Mouse (Mus musculus) lung, embryonic 15.5 days (tissue): ENCODE results near the gene Ormdl1. TPM values are rescaled to one million over a fixed set of nuclear protein-coding genes. Genes with fewer than 3 reads are reported as not detected.
"Not testable (repeated sequence)": the region's sequence is repeated elsewhere in the genome, so short reads cannot be mapped to it uniquely, and the experiment has no call there.

Experiments used
- ATAC-seq: fragments of 200-750 bp; cut with Nextera tagmentation; 2 replicates; pipeline ENCODE4 v1.8.0; 2017; ENCODE audit warnings: moderate number of reproducible peaks, borderline replicate concordance; ENCODE audit not compliant: low FRiP score, low TSS enrichment; ENCODE audit errors: extremely low read depth
- H3K27ac ChIP-seq: fragments of 300-500 bp; sonication (generic); 2 replicates; pipeline ENCODE4 v1.5.1; 2015; ENCODE audit warnings: moderate library complexity, mild to moderate bottlenecking, inconsistent platforms
- H3K27me3 ChIP-seq: fragments of 300-500 bp; sonication (generic); 2 replicates; pipeline ENCODE4 v1.6.1; 2015; ENCODE audit warnings: inconsistent platforms
- H3K36me3 ChIP-seq: fragments of 300-500 bp; sonication (generic); 2 replicates; pipeline ENCODE4 v1.6.1; 2015; ENCODE audit warnings: inconsistent platforms
- H3K4me1 ChIP-seq: fragments of 300-500 bp; sonication (generic); 2 replicates; pipeline ENCODE4 v1.6.1; 2015; ENCODE audit warnings: inconsistent platforms
- H3K4me2 ChIP-seq: fragments of 300-500 bp; sonication (generic); 2 replicates; pipeline ENCODE4 v1.6.1; 2015; ENCODE audit warnings: inconsistent platforms, mild to moderate bottlenecking, moderate library complexity
- H3K4me3 ChIP-seq: fragments of 300-500 bp; sonication (generic); 2 replicates; pipeline ENCODE4 v1.5.1; 2015; ENCODE audit warnings: mild to moderate bottlenecking, inconsistent platforms
- H3K9ac ChIP-seq: fragments of 300-500 bp; sonication (generic); 2 replicates; pipeline ENCODE4 v1.6.1; 2015; ENCODE audit warnings: inconsistent platforms
- H3K9me3 ChIP-seq: fragments of 300-500 bp; sonication (generic); 2 replicates; pipeline ENCODE4 v1.6.1; 2016; ENCODE audit warnings: inconsistent platforms
- WGBS: fragments of 180-500 bp; shearing (Covaris S2); methylation state at CpG from one replicate; pipeline ENCODE4 v1.1.7; 2015; 5-methylcytosine and 5-hydroxymethylcytosine counted together
- polyA plus RNA-seq: library from polyadenylated mRNA; unstranded; fragments of >200 nt; fragmentation: Nextera tagmentation; extraction: Ambion mirVana; gene quantifications from 2 replicates; pipeline ENCODE4 v1.2.1, GENCODE M21; 2015

The Ormdl1 gene
- polyA plus RNA-seq, 1 experiment from 2014 or later = 42.0 TPM

DNA sequence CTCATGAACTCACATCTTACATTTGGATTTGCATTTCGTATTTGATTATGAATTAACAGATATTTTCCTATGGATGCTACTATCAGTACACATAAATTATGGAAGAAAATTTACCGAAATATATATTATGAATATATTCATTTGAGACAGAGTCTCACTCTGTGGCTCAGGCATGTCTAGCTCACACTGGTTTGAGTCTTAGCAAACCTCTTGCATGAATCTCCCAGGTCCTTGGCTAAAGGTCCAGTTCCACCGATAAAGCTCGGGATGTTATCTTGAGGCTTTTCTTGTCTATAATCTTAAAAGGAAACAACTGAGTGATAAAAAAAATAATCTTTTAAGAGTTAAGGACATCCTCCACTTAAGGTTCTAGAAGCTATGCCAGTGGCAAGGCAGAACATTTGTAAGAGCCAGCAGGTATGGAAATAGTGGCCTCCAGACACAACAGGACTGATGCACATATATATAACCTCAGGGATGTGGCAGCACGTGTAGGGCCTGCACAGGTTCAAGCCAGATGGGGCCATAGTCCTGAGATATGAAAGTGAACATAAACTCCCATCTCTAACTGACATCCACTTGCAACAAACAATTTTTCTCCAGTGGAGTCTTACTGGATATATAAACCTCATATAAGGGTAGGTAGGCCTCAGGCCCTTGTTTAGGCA, 28.1 kb downstream of the Ormdl1 start:
- H3K4me2 ChIP-seq = no peak overlapping the region
- H3K36me3 ChIP-seq = no peaks in the 10 kb centered on the region
- no peaks in the 10 kb centered on the region for H3K4me1 ChIP-seq
- no peaks in the 10 kb centered on the region for H3K9me3 ChIP-seq
- WGBS = 89% methylated on average over 5 of the region's 5 CpGs
- no peak for ATAC-seq
- no peak overlapping the region for H3K4me3 ChIP-seq
- no peak overlapping the region for H3K27ac ChIP-seq
- H3K9ac ChIP-seq = no peak overlapping the region
- H3K27me3 ChIP-seq = no peaks in the 10 kb centered on the region

DNA sequence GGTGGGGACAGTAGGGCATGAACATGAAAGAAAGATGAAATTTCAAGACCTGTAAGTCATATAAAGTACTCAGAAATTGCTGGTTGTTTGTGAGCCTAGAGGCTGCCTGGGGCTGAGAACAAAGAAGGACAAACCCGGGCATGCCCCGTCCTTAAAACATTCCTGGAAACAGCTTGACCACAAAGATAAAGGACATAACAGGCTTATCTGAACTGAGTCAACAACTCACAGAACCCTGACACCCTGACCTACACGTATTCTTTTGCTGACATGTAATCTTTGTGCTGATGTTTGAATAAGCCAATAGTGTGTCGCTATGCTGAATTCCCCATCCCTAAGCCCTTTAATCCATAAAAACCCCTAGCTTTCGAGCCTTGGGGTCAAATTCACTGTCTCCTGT, 36.6 kb downstream of the Ormdl1 start:
- not testable (repeated sequence) for H3K4me3 ChIP-seq, ATAC-seq, H3K36me3 ChIP-seq, H3K4me1 ChIP-seq, H3K9me3 ChIP-seq, H3K9ac ChIP-seq, H3K4me2 ChIP-seq, H3K27me3 ChIP-seq, H3K27ac ChIP-seq
- WGBS = 57% methylated on average over 5 of the region's 5 CpGs

DNA sequence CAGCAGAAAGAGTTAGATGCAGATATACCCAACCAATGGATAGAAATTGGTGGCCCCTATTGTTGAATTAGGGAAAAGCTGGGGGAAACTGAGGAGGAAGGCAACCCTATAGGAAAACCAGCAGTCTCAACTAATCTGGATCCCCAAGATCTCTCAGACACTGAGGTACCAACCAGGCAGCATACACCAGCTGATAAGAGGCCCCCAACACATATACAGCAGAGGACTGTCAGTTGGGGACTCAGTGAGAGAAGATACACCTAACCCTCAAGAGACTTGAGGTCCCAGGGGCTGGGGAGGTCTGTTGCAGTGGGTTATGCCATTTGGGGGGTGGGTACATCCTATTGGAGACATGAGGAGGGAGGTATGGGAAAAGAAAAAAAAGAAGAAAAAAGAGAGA, 38.6 kb downstream of the Ormdl1 start:
- no peaks in the 10 kb centered on the region for H3K9me3 ChIP-seq
- no peaks in the 10 kb centered on the region for H3K27me3 ChIP-seq
- H3K36me3 ChIP-seq = no peaks in the 10 kb centered on the region
- no peak overlapping the region for H3K9ac ChIP-seq
- no peaks in the 10 kb centered on the region for H3K4me1 ChIP-seq
- no peak overlapping the region for H3K27ac ChIP-seq
- ATAC-seq = no peak
- H3K4me3 ChIP-seq = no peak overlapping the region
- H3K4me2 ChIP-seq = no peak overlapping the region

DNA sequence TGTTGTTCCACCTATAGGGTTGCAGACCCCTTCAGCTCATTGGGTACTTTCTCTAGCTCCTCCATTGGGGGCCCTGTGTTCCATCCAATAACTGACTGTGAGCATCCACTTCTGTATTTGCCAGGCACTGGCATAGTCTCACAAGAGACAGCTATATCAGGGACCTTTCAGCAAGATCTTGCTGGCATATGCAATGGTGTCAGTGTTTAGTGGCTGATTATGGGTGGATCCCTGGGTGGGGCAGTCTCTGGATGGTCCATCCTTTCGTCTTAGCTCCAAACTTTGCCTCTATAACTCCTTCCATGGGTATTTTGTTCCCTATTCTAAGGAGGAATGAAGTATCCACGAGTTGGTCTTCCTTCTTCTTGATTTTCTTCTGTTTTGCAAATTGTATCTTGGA, 40.5 kb downstream of the Ormdl1 start:
- not testable (repeated sequence) for ATAC-seq, H3K27me3 ChIP-seq, H3K4me2 ChIP-seq, H3K9me3 ChIP-seq, H3K4me3 ChIP-seq, H3K9ac ChIP-seq, H3K27ac ChIP-seq, H3K4me1 ChIP-seq
- H3K36me3 ChIP-seq = peaks cover 14% of the 10 kb centered on the region
- WGBS = 52% methylated on average over 2 of the region's 2 CpGs

DNA sequence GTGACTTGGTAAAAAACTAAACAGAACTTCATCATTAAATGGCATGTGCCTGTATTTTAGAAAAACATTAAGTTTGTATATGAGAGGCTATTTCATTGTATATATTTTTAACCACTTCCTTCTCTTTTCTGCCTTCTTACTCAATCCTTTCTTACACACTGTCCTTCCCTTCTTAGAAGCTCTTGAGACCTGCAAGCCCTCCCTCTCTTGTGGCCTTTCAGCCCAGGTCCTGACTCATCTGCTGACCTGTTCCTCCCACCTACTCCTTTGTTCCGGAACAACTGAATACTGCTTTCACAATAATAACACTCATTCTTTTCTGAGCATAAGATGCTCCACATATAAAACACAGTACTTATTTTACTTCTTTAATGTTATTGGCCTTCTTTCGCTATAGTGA, 44.2 kb downstream of the Ormdl1 start:
- Histone ChIP-seq H3K4me3 (no peak overlapping the region), H3K4me2 (no peak overlapping the region), H3K4me1 (no peaks in the 10 kb centered on the region), H3K27me3 (no peaks in the 10 kb centered on the region), H3K36me3 (peaks cover 42% of the 10 kb centered on the region), H3K9ac (no peak overlapping the region), H3K9me3 (no peaks in the 10 kb centered on the region), H3K27ac (no peak overlapping the region)
- no peak for ATAC-seq
- WGBS = 92% methylated on average over 2 of the region's 2 CpGs

DNA sequence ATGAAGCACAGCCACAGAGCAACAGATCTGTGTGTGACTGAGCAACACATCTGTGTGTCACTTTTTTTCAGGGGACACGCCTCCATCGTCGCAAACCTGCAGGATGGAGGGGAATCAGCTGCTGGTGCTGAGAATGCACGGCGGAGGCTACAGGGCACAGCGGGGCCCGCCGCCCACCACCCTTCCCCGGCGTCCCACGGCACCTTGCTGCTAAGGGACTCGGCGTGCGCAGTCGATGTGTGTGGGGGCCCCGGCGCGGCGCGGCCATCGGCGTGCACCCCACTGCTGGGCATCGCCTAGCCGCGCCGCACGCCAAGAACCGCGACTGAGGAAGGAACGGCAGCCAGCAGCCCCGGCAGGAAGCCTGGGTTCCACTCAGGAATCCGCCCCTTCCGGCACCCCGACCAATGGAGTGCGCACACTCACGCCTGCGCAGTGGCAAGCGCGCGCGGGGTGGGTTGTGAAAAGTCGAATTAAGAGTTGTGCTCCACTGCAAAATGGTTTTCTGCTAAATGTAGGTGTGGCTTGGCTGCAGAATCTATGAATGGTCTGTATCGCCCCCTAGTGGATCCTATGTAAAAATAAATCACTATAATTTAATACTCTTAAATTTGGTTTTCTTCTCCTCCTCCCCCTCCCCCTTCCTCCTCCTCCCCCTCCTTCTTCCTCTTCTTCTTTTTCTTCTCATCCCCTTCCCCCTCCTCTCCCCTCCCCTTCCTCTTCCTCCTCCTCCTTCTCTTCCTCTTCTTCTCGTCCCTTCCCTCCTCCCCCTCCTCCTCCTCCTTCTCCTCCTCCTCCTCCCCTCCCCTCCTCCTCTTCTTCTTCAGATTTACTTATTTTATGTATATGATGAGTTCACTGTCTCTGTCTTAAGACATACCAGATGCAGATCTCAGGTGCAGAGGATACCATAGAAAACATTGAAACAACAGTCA, 55.7 kb downstream of the Ormdl1 start, which contains the start of the genes Asdurf, Gm28551 and Asnsd1:
Gene Asdurf, minus strand, starts transcription at position 293 of the 935 bp plus-strand sequence.
Gene Gm28551, minus strand, starts transcription at position 341 of the 935 bp plus-strand sequence.
Gene Asnsd1, minus strand, starts transcription at position 426 of the 935 bp plus-strand sequence.
- peak within 1 kb of the TSS; percentile 84 for H3K27ac ChIP-seq
- H3K9ac ChIP-seq = peak within 1 kb of the TSS; percentile 98
- H3K27me3 ChIP-seq = no peaks in the 10 kb centered on the region
- peaks cover 5% of the 10 kb centered on the region for H3K4me1 ChIP-seq
- H3K4me3 ChIP-seq = peak within 1 kb of the TSS; percentile 97
- WGBS = under 1% methylated on average over 43 of the region's 44 CpGs
- H3K36me3 ChIP-seq = peaks cover 8% of the 10 kb centered on the region
- peak; percentile 100 for ATAC-seq
- no peaks in the 10 kb centered on the region for H3K9me3 ChIP-seq
- H3K4me2 ChIP-seq = peak within 1 kb of the TSS; percentile 51

DNA sequence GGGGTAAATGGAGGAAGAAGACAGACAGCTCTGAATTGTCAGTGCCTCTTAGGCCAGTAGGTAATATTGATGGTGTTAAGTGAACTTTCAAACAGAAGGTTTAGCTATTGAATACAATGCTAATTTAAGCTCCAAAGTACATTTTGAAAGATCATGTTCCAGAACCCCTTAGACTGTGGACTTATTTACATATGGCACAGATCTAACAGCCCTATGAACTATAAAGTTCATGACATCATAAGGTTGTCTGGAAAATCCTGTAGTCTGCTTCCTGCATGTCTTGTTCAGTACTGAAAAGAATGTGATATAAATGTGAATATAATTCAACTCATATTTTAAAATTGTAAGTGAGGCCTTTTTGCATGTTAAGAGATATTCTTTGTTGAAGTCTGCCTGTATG, 62.1 kb downstream of the Ormdl1 start:
- Histone ChIP-seq H3K4me3 (no peak overlapping the region), H3K36me3 (no peaks in the 10 kb centered on the region), H3K4me2 (no peak overlapping the region), H3K27ac (no peak overlapping the region), H3K9me3 (no peaks in the 10 kb centered on the region), H3K4me1 (no peaks in the 10 kb centered on the region), H3K27me3 (no peaks in the 10 kb centered on the region), H3K9ac (no peak overlapping the region)
- ATAC-seq = no peak

Other genes with a start within 250 kb of the Ormdl1 start
- 0.14 TPM in 1 of 2 replicates, not detected in the other for gene Mstn, start 235.5 kb upstream of the Ormdl1 start, polyA plus RNA-seq
- not detected in 2 replicates for gene 1700019A02Rik, start 109.5 kb upstream of the Ormdl1 start, polyA plus RNA-seq
- 15.1 and 16.5 TPM in 2 replicates for gene Pms1, start 77 bp upstream of the Ormdl1 start, polyA plus RNA-seq
- gene Gm28778, start within 50 bp of the Ormdl1 start, polyA plus RNA-seq = not detected in 2 replicates
- 23.5 and 23.8 TPM in 2 replicates for gene Osgepl1, start 16.5 kb downstream of the Ormdl1 start, polyA plus RNA-seq
- not detected in 2 replicates for gene Asdurf, start 55.5 kb downstream of the Ormdl1 start, polyA plus RNA-seq
- gene Gm28551, start 55.6 kb downstream of the Ormdl1 start, polyA plus RNA-seq = 0.24 and 0.75 TPM in 2 replicates
- 65.0 and 66.7 TPM in 2 replicates for gene Asnsd1, start 55.7 kb downstream of the Ormdl1 start, polyA plus RNA-seq